Mouse (Mus musculus): Measurements from ENCODE around the gene Arpin.

Arpin gene

GRCm38 (mm10) chr7:79934862-79935510 lies at the start of gene Arpin:
Gene Arpin (minus strand): TSS chr7:79935359.
- peak in 1 of 2 experiments; percentile 37 for DNase-seq (ENCODE audit: low spot score in 2 of 2)

GRCm38 (mm10) chr7:79975316-79975715 lies 40.2 kb upstream of the Arpin start:
- DNase-seq (ENCODE audit: low spot score in 2 of 2) = no peak

- no peak for DNase-seq (ENCODE audit: low spot score in 2 of 2)
Measured at GRCm38 (mm10) chr7:79972195-79972594, 37.0 kb upstream of the Arpin start.

DNA sequence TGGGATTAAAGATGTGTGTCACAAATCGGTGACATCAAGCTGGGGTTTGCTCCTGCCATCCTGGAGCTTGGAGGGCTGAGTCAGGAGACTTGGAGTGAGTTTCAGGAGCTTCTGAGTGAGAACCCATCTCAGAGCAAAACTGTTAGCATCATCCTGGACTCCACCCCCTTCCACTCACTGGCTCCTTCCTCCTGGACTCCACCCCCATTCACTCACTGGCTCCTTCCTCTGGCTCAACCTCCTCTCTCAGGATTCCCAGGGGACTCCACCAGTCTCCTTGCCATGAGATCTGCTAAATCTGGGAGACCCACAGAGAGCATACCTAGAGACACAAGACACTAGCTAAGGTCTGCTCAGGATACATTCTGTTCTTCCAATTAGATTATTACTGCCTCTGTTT lies 35.2 kb upstream of the Arpin start:
- no peak for DNase-seq (ENCODE audit: low spot score in 2 of 2)

- DNase-seq (ENCODE audit: low spot score in 2 of 2) = no peak
Measured at GRCm38 (mm10) chr7:79968326-79968725, 33.2 kb upstream of the Arpin start.

DNA sequence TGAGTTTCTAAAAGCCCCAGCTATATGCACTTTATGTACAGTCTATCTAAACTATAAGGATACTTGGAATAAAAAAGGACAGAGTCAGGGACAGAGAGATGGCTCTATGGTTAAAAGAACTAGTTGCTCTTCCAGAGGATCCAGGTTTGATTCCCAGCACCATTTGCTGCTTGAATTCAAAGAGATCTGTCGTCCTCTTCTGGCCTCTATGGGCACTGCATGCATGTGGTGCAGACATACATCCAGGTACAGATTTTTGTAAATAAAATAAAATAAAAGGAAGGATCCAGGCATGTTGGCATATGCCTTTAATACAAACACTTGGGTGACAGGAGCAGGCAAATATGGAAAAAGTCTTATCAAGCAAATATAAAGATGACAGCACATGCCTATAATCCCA lies 26.4 kb upstream of the Arpin start:
- DNase-seq (ENCODE audit: low spot score in 2 of 2) = no peak

GRCm38 (mm10) chr7:79956131-79956530 lies 21.0 kb upstream of the Arpin start:
- no peak for DNase-seq (ENCODE audit: low spot score in 2 of 2)

- no peak for DNase-seq (ENCODE audit: low spot score in 2 of 2)
Measured at GRCm38 (mm10) chr7:79954890-79955289, 19.7 kb upstream of the Arpin start.

GRCm38 (mm10) chr7:79951038-79951437 lies 15.9 kb upstream of the Arpin start:
- no peak for DNase-seq (ENCODE audit: low spot score in 2 of 2)

GRCm38 (mm10) chr7:79950236-79950635 lies 15.1 kb upstream of the Arpin start:
- DNase-seq (ENCODE audit: low spot score in 2 of 2) = no peak

- peak in 1 of 2 experiments; percentile 14 for DNase-seq (ENCODE audit: low spot score in 2 of 2)
Measured at GRCm38 (mm10) chr7:79935511-79936205, 499 bp upstream of the Arpin start.

DNA sequence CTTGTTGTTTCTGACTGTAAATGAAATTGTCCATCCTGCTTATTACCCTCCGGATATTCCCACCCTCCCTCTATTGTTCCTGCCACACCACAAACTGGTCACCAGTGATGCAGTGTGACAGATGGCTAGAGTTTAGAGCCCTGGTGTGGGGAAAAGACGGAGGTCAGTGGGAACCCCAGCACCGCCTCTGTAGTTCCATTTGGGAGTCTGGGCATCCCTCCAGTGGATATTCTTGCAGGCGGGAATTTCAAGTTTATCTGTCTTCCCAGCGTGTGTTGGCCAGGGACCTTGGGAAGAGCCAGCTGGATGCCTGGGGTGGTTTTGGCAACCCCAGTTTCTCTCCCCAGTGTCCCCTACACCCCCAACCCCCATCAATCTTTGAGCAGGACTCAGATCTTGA lies 698 bp downstream of the Arpin start:
- no peak for DNase-seq (ENCODE audit: low spot score in 2 of 2)

GRCm38 (mm10) chr7:79928516-79929052 lies 6.6 kb downstream of the Arpin start:
- DNase-seq (ENCODE audit: low spot score in 2 of 2) = no peak

DNA sequence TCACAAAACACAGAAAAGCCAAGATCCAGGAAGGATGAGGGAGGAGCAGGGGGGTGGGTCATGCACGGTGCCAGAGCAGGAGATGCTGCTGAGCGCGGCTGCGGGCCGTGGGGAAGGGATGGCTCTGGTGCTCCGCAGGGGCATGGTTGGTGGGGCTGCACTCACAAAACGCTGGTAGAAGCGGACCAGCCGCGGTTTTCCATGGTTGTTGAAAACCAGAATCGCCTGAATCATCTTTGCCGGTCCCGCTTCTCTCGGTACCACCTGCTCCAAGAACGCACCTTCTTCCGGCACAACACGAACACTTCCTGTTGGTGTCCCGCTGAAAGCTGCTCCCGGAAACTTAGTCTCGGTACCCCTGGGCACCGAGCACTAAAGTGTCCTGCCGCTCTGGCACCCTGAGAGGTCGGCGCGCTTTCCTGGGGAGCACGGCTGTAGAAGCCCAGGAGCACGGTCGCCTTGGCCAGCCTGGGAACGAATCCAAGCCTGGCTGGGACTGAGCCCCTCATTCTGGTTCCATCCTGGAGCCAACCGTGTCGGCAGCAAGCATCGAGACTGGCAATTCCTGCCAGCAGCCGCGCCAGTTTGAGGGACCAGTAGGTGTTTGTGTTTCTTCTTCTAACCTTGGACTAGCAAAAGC lies 14.7 kb downstream of the Arpin start, which contains the start of gene Ap3s2:
Gene Ap3s2, minus strand, starts transcription at position 306 of the 640 bp plus-strand sequence.
- peak; percentile 73 to 93 for DNase-seq (ENCODE audit: low spot score in 2 of 2)

GRCm38 (mm10) chr7:79914556-79914955 lies 20.6 kb downstream of the Arpin start:
- no peak for DNase-seq (ENCODE audit: low spot score in 2 of 2)

- DNase-seq (ENCODE audit: low spot score in 2 of 2) = no peak
Measured at GRCm38 (mm10) chr7:79907356-79907755, 27.8 kb downstream of the Arpin start.

GRCm38 (mm10) chr7:79906914-79907313 lies 28.2 kb downstream of the Arpin start:
- DNase-seq (ENCODE audit: low spot score in 2 of 2) = no peak

- DNase-seq (ENCODE audit: low spot score in 2 of 2) = no peak
Measured at GRCm38 (mm10) chr7:79905193-79905592, 30.0 kb downstream of the Arpin start.

DNA sequence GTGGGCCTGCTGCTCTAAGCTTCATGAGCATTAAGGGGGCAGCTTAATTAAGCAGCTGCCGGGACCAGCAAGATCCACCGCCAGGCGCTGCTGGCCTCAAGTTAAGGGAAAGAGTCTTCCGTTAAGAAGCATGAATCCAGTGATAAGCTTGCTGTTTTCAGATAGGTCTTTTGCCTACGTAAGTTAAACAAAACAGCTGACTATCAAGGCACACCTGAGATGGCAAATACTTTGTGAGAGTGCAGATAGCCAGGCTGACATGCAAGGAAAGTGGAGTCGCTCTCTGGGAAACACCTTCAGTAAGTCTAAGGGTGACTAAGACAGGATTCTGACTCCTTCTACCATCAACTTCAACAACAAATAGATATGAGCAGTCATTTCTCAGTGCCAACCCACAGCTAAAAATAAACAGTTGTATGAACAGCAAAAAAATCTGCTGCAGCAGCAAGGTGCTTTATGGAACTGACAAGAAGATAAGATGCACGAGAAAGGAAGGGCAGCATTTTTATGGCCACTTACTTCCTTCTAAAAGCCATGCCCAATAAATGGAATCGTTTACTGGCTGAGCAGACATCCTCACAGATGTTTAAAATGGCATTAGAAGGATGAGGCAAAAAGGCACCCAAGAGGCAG lies 31.9 kb downstream of the Arpin start:
- DNase-seq (ENCODE audit: low spot score in 2 of 2) = no peak

- no peak for DNase-seq (ENCODE audit: low spot score in 2 of 2)
Measured at GRCm38 (mm10) chr7:79900753-79901152, 34.4 kb downstream of the Arpin start.

- DNase-seq (ENCODE audit: low spot score in 2 of 2) = no peak
Measured at GRCm38 (mm10) chr7:79895225-79895624, 39.9 kb downstream of the Arpin start.

GRCm38 (mm10) chr7:79894790-79895189 lies 40.4 kb downstream of the Arpin start:
- DNase-seq (ENCODE audit: low spot score in 2 of 2) = no peak

Measured in left cerebral cortex, adult 9 months (tissue).